Comparison of ENCODE assay signal across 17 mouse cellular contexts in the genomic region with DNA sequence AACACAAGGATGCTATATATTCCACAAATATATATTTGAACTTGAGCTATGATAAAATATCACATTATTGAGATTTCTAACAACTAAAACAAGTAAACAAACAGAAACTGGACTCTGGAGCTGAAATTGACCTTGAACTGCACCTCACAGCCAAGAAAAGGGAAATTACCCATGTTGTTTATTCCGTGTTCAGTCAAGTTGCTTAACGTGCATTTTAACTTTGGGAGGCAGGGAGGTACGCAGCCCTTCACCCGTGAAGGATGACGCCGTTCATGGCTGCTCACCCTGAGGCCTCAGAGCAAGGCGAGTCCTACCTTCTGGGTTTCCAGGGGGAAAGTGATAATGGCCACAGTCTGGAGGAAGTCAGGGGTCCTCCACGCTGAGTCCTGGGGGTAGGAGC.
"Had no signal": no experiment of that assay in that cellular context is flagged by ENCODE, and none has a peak within 500 bp of the region (broad histone marks: within the 10 kb centered on the region; RNA-seq: fewer than 3 reads in every experiment).

No protein-coding gene starts in this region.

- H3K4me2 ChIP-seq: limb, embryonic 13.5 days; liver, embryonic 12.5 days; lung, embryonic 14.5 days; midbrain, embryonic 11.5 days; neural tube, embryonic 13.5 days had no signal

- H3K4me3 ChIP-seq: limb, embryonic 13.5 days; liver, embryonic 12.5 days; megakaryocyte, embryonic 14.5 days; neural tube, embryonic 13.5 days had no signal

- H3K9ac ChIP-seq: limb, embryonic 13.5 days; liver, embryonic 12.5 days; lung, embryonic 14.5 days; neural tube, embryonic 13.5 days had no signal

- H3K27ac ChIP-seq: limb, embryonic 13.5 days; liver, embryonic 12.5 days; neural tube, embryonic 13.5 days had no signal

- ATAC-seq: inflammation-experienced regulatory T-cells, adult 6 months; intestine, postnatal 0 days; liver, embryonic 12.5 days; midbrain, embryonic 16.5 days had no signal

- H3K36me3 ChIP-seq: limb, embryonic 13.5 days; liver, embryonic 12.5 days; neural tube, embryonic 13.5 days had no signal

- H3K4me1 ChIP-seq: limb, embryonic 13.5 days; liver, embryonic 12.5 days; megakaryocyte, embryonic 14.5 days had no signal

- H3K27me3 ChIP-seq: limb, embryonic 13.5 days; liver, embryonic 12.5 days; megakaryocyte, embryonic 14.5 days had no signal

- DNase-seq: left cerebral cortex, postnatal 4 days; lung, embryonic 14.5 days; lung, postnatal 10 days; lung, postnatal 4 days; retina, postnatal 1 day; right cerebral cortex, postnatal 4 days; spleen, adult 18-20 months; thymus, adult 18-20 months; thymus, postnatal 14 days had no signal

- H3K9me3 ChIP-seq: limb, embryonic 13.5 days; liver, embryonic 12.5 days; megakaryocyte, embryonic 14.5 days; neural tube, embryonic 13.5 days had no signal
